Mouse (Mus musculus) macrophage (primary cell): ENCODE measurements at regions not wholly inside any gene's neighbourhood (a gene's known extent, or its start where the extent isn't known, plus 50 kb on each side); places are given as distances from the start of the nearest gene placed in this dataset.

Experiments
- H3K27ac ChIP-seq: fragments of 350-480 bp; formaldehyde crosslinking; 2 replicates; pipeline ENCODE4 v1.9.0; 2021
- H3K36me3 ChIP-seq: fragments of 350-480 bp; formaldehyde crosslinking; 2 replicates; pipeline ENCODE4 v1.9.0; 2021; ENCODE audit errors: inconsistent target
- H3K4me3 ChIP-seq: fragments of 350-480 bp; formaldehyde crosslinking; 2 replicates; pipeline ENCODE4 v1.9.0; 2021; ENCODE audit errors: inconsistent target
- H3K79me2 ChIP-seq: fragments of 350-480 bp; formaldehyde crosslinking; 2 replicates; pipeline ENCODE4 v1.9.0; 2021; ENCODE audit errors: inconsistent target
- WGBS: methylation state at CpG from one replicate; pipeline ENCODE4 v1.1.7; 2026; ENCODE audit warnings: inconsistent platforms; ENCODE audit not compliant: missing documents; 5-methylcytosine and 5-hydroxymethylcytosine counted together

- 80% methylated on average over 3 of the region's 3 CpGs for WGBS
- no peak overlapping the region for H3K27ac ChIP-seq
- H3K79me2 ChIP-seq, result no peaks in the 10 kb centered on the region
- no peak overlapping the region for H3K4me3 ChIP-seq
- H3K36me3 ChIP-seq, result no peaks in the 10 kb centered on the region
Measured at GRCm38 (mm10) chr13:6237201-6237600, 310.7 kb upstream of the Pitrm1 start.

- 55% methylated on average over 3 of the region's 3 CpGs for WGBS
Measured at GRCm38 (mm10) chr13:6240855-6241254, 307.1 kb upstream of the Pitrm1 start.

GRCm38 (mm10) chr13:6241472-6242123, 306.4 kb upstream of the Pitrm1 start:
- no peaks in the 10 kb centered on the region for H3K36me3 ChIP-seq
- peak overlapping the region; percentile 75 for H3K27ac ChIP-seq
- H3K4me3 ChIP-seq, result no peak overlapping the region
- no peaks in the 10 kb centered on the region for H3K79me2 ChIP-seq
- 28% methylated on average over 5 of the region's 5 CpGs for WGBS

More at GRCm38 (mm10) chr13:6240855-6241254, 307.1 kb upstream of the Pitrm1 start:
- Histone ChIP-seq H3K4me3 (no peak overlapping the region), H3K36me3 (no peaks in the 10 kb centered on the region), H3K27ac (peak overlapping the region; percentile 75), H3K79me2 (no peaks in the 10 kb centered on the region)

GRCm38 (mm10) chr13:6250106-6250505, 297.8 kb upstream of the Pitrm1 start:
- Histone ChIP-seq H3K79me2 (no peaks in the 10 kb centered on the region), H3K36me3 (no peaks in the 10 kb centered on the region), H3K27ac (no peak overlapping the region), H3K4me3 (no peak overlapping the region)
- WGBS, result 94% methylated on average over 3 of the region's 3 CpGs

GRCm38 (mm10) chr13:6251025-6251862, 296.7 kb upstream of the Pitrm1 start:
- Histone ChIP-seq H3K4me3 (no peak overlapping the region), H3K79me2 (no peaks in the 10 kb centered on the region), H3K36me3 (no peaks in the 10 kb centered on the region), H3K27ac (no peak overlapping the region)
- WGBS, result 86% methylated on average over 4 of the region's 4 CpGs

- Histone ChIP-seq H3K36me3 (no peaks in the 10 kb centered on the region), H3K27ac (no peak overlapping the region), H3K4me3 (no peak overlapping the region), H3K79me2 (no peaks in the 10 kb centered on the region)
- WGBS, result 19% methylated on average over 3 of the region's 3 CpGs
Measured at GRCm38 (mm10) chr13:6252100-6252499, 295.8 kb upstream of the Pitrm1 start.

GRCm38 (mm10) chr13:6255303-6255702, 292.6 kb upstream of the Pitrm1 start:
- no peak overlapping the region for H3K27ac ChIP-seq
- no peaks in the 10 kb centered on the region for H3K79me2 ChIP-seq
- no peak overlapping the region for H3K4me3 ChIP-seq
- WGBS, result 96% methylated on average over 5 of the region's 5 CpGs
- H3K36me3 ChIP-seq, result no peaks in the 10 kb centered on the region

- no peaks in the 10 kb centered on the region for H3K36me3 ChIP-seq
- H3K79me2 ChIP-seq, result no peaks in the 10 kb centered on the region
- no peak overlapping the region for H3K4me3 ChIP-seq
- no peak overlapping the region for H3K27ac ChIP-seq
Measured at GRCm38 (mm10) chr13:6255728-6256496, 292.0 kb upstream of the Pitrm1 start.

- WGBS, result 77% methylated on average over 1 of the region's 1 CpGs
- H3K4me3 ChIP-seq, result no peak overlapping the region
- H3K79me2 ChIP-seq, result no peaks in the 10 kb centered on the region
- H3K36me3 ChIP-seq, result no peaks in the 10 kb centered on the region
- H3K27ac ChIP-seq, result no peak overlapping the region
Measured at GRCm38 (mm10) chr13:6258456-6258855, 289.5 kb upstream of the Pitrm1 start.

- H3K4me3 ChIP-seq, result no peak overlapping the region
- no peak overlapping the region for H3K27ac ChIP-seq
- H3K79me2 ChIP-seq, result no peaks in the 10 kb centered on the region
- H3K36me3 ChIP-seq, result no peaks in the 10 kb centered on the region
- 86% methylated on average over 3 of the region's 3 CpGs for WGBS
Measured at GRCm38 (mm10) chr13:6260321-6260865, 287.6 kb upstream of the Pitrm1 start.

GRCm38 (mm10) chr13:6261458-6261857, 286.5 kb upstream of the Pitrm1 start:
- WGBS, result 93% methylated on average over 4 of the region's 4 CpGs
- H3K27ac ChIP-seq, result no peak overlapping the region
- H3K4me3 ChIP-seq, result no peak overlapping the region
- H3K79me2 ChIP-seq, result no peaks in the 10 kb centered on the region
- no peaks in the 10 kb centered on the region for H3K36me3 ChIP-seq

- WGBS, result 100% methylated on average over 1 of the region's 1 CpGs
- Histone ChIP-seq H3K79me2 (no peaks in the 10 kb centered on the region), H3K27ac (no peak overlapping the region), H3K4me3 (no peak overlapping the region), H3K36me3 (no peaks in the 10 kb centered on the region)
Measured at GRCm38 (mm10) chr13:6270546-6270945, 277.4 kb upstream of the Pitrm1 start.

GRCm38 (mm10) chr13:6272932-6273331, 275.0 kb upstream of the Pitrm1 start:
- WGBS, result 82% methylated on average over 1 of the region's 1 CpGs
- no peak overlapping the region for H3K4me3 ChIP-seq
- H3K79me2 ChIP-seq, result no peaks in the 10 kb centered on the region
- no peak overlapping the region for H3K27ac ChIP-seq
- no peaks in the 10 kb centered on the region for H3K36me3 ChIP-seq

- no peak overlapping the region for H3K4me3 ChIP-seq
- 73% methylated on average over 1 of the region's 1 CpGs for WGBS
- no peak overlapping the region for H3K27ac ChIP-seq
- H3K79me2 ChIP-seq, result no peaks in the 10 kb centered on the region
- no peaks in the 10 kb centered on the region for H3K36me3 ChIP-seq
Measured at GRCm38 (mm10) chr13:6280073-6280472, 267.9 kb upstream of the Pitrm1 start.
